Mouse (Mus musculus) E14TG2a.4 (cell line): ENCODE measurements around the gene Zdhhc18.

ENCODE experiments used
- H3K27me3 ChIP-seq: 2 replicates; pipeline ENCODE4 v1.6.1; 2014; ENCODE audit warnings: low read length, control low read depth; ENCODE audit not compliant: insufficient read depth
- H3K36me3 ChIP-seq: 2 replicates; pipeline ENCODE4 v1.6.1; 2014; ENCODE audit warnings: low read length, control low read depth; ENCODE audit not compliant: insufficient read depth
- H3K4me1 ChIP-seq: replicated peaks from 2 replicates; pipeline ENCODE4 v1.6.1; 2014; ENCODE audit warnings: low read depth, low read length, control low read depth
- H3K4me3 ChIP-seq: replicated peaks from 2 replicates; pipeline ENCODE4 v1.5.1; 2014; ENCODE audit warnings: mild to moderate bottlenecking, low read length
- H3K9me3 ChIP-seq: 2 replicates; pipeline ENCODE4 v1.6.1; 2014; ENCODE audit warnings: low read length, control low read depth
- CTCF ChIP-seq: conservative IDR thresholded peaks from 2 replicates; pipeline ENCODE4 v1.5.1; 2014; ENCODE audit warnings: low read length
- NANOG ChIP-seq: IDR thresholded peaks from 2 replicates; pipeline ENCODE4 v1.6.1; 2014; ENCODE audit warnings: borderline replicate concordance, low read length, mixed read lengths
- POU5F1 ChIP-seq: IDR thresholded peaks from 2 replicates; pipeline ENCODE4 v1.6.1; 2014; ENCODE audit warnings: low read length, borderline replicate concordance

Gene Zdhhc18

DNA sequence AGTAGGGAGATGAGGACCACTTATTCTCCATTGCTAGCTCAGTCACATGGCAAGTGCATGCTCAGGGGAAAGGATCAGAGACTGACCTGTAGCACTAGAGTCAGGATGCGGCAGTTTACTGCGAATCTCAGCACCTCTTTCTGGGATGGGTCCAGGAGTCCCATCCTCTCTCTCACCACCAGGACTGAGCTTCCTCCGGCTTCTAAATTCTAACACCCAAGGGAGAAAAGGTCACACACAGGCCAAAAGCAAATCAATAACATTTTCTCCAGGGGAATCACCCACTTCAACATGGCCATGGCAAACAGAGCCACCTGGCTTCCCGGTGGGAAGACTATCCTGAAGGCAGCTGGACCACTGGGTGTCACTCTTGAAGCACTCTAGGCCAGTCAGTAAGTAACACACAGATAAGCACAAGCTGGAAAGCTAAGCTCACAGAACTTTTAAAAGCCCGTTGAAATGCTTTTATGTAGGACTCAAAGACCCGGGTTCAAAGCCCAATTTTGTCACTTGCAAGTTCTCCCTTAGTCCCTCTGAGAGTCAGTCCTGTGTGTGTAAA lies 19.8 kb upstream of the Zdhhc18 start:
- H3K27me3 ChIP-seq = no peaks in the 10 kb centered on the region
- no peaks in the 10 kb centered on the region for H3K9me3 ChIP-seq
- peaks cover 54% of the 10 kb centered on the region for H3K36me3 ChIP-seq
- TF ChIP-seq POU5F1 (no peak), CTCF (no peak), NANOG (no peak)
- peaks cover 84% of the 10 kb centered on the region for H3K4me1 ChIP-seq
- H3K4me3 ChIP-seq = peak overlapping the region; percentile 17; the same call in 1 of the 2 replicates

DNA sequence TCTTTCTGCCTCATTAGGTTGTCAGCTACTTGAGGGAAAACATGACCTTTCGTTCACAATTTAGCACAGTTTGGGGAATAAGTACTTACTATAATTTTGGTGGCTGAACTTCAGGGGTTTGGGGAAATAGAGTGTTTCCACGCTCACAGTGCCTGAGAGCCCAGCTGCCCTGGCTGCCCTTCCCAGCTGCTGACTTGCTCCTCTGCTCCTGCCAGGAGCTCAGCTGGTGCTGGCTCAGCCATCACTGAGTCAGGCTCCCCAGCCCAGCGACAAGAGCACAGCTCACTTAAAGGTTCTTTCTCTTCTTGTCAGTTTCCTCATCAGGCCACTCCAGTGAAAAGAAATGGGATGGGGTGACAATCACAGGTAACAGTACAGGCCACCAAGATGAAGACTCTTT lies 18.6 kb upstream of the Zdhhc18 start:
- peaks cover 63% of the 10 kb centered on the region for H3K36me3 ChIP-seq
- H3K4me3 ChIP-seq = no peak overlapping the region
- no peaks in the 10 kb centered on the region for H3K9me3 ChIP-seq
- peaks cover 84% of the 10 kb centered on the region for H3K4me1 ChIP-seq
- H3K27me3 ChIP-seq = no peaks in the 10 kb centered on the region
- no peak for TF ChIP-seq CTCF
- TF ChIP-seq NANOG = no peak
- TF ChIP-seq POU5F1 = no peak

DNA sequence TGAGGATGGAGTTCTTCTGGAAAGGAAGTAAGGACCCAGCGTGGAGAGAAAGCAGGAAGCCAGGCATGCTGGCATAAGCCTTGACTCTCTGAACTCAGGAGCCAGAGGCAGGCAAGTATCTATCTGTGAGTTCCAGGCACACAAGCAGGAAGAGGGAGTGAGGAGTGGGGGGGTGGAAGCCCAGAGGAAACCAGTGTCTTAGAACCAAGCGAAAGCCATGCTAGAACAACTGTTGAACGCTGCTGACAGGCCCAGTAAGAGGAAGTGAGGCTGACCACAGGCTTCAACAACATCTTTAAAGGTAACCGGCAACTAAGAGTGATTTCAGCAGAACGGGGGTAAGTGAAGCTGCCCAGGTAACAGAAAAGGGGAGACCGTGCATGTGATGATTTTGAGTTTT lies 16.2 kb upstream of the Zdhhc18 start:
- TF ChIP-seq CTCF = no peak
- no peak for TF ChIP-seq POU5F1
- no peak for TF ChIP-seq NANOG
- Histone ChIP-seq H3K4me1 (peaks cover 94% of the 10 kb centered on the region), H3K27me3 (no peaks in the 10 kb centered on the region), H3K4me3 (peak overlapping the region; percentile 29; the same call in 1 of the 2 replicates), H3K9me3 (no peaks in the 10 kb centered on the region), H3K36me3 (peaks cover 81% of the 10 kb centered on the region)

DNA sequence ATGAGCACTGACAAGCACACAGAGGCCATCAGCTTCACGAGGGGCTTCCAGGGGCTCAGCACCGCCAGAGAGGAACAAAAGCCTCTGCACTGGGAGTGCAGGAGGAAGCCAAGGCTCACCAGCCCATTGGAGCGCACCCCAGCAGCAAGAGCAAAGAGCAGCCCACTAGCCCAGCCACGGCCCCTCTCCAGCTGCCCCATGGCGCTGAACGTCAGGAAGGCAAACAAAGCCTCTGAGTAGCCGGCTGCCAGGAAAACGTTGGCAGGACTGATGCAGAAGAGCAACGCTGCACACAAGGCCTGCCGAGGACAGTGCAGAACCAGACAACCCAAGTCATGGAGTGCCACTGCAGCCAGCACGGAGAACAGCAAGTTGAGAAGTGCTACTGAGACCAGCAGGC lies 15.2 kb upstream of the Zdhhc18 start:
- no peak for TF ChIP-seq NANOG
- no peak for TF ChIP-seq POU5F1
- TF ChIP-seq CTCF = no peak
- Histone ChIP-seq H3K36me3 (peaks cover 74% of the 10 kb centered on the region), H3K4me3 (peak overlapping the region; percentile 76)

DNA sequence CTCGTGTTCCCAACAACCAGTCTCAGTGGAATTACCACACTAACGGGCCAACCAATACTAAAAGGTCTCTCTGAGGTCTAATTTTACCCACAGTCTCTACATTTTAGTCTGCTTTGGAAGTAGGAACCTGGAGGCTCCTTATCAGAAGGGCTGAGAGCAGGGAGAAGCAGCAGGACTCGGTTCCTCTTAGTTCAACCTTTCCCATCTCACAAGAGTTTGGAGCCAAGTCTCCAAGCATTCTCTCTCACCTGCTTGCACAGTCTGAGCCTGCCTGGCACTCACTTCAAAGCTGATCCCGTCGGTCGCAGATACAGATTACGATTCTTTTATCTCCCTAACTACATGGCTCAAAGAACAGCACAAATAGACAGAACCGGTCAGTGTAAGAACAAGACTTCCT lies 13.0 kb upstream of the Zdhhc18 start:
- Histone ChIP-seq H3K36me3 (peaks cover 53% of the 10 kb centered on the region), H3K4me1 (peaks cover 83% of the 10 kb centered on the region), H3K4me3 (peak overlapping the region; percentile 72), H3K27me3 (no peaks in the 10 kb centered on the region), H3K9me3 (no peaks in the 10 kb centered on the region)
- TF ChIP-seq NANOG (no peak), CTCF (no peak), POU5F1 (no peak)

More for the DNA sequence above, 15.2 kb upstream of the Zdhhc18 start:
- H3K4me1 ChIP-seq = peaks cover 92% of the 10 kb centered on the region
- H3K27me3 ChIP-seq = no peaks in the 10 kb centered on the region
- no peaks in the 10 kb centered on the region for H3K9me3 ChIP-seq

DNA sequence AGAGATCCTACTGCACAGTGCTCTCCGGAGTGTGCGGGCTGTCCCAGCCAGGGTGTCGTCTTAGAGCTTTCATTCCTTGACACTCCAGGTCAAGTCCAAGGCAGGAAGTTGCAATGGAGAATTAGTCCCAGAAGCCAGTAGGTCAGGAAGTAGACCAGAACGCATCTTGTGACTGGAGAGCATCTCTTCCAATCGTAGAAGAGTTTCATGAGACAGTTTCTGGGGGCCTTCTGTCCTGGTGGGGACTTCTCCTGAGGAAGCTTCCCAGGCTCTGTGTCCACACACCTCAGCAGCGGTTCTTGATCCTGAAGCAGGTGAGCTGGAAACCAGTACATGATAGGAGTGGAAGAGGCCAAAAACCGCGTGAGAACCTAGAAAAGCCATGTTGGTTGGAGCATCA lies 12.5 kb upstream of the Zdhhc18 start:
- Histone ChIP-seq H3K36me3 (peaks cover 47% of the 10 kb centered on the region), H3K9me3 (no peaks in the 10 kb centered on the region), H3K4me3 (peak overlapping the region; percentile 72), H3K4me1 (peaks cover 83% of the 10 kb centered on the region), H3K27me3 (no peaks in the 10 kb centered on the region)
- TF ChIP-seq CTCF = no peak
- no peak for TF ChIP-seq NANOG
- TF ChIP-seq POU5F1 = no peak

DNA sequence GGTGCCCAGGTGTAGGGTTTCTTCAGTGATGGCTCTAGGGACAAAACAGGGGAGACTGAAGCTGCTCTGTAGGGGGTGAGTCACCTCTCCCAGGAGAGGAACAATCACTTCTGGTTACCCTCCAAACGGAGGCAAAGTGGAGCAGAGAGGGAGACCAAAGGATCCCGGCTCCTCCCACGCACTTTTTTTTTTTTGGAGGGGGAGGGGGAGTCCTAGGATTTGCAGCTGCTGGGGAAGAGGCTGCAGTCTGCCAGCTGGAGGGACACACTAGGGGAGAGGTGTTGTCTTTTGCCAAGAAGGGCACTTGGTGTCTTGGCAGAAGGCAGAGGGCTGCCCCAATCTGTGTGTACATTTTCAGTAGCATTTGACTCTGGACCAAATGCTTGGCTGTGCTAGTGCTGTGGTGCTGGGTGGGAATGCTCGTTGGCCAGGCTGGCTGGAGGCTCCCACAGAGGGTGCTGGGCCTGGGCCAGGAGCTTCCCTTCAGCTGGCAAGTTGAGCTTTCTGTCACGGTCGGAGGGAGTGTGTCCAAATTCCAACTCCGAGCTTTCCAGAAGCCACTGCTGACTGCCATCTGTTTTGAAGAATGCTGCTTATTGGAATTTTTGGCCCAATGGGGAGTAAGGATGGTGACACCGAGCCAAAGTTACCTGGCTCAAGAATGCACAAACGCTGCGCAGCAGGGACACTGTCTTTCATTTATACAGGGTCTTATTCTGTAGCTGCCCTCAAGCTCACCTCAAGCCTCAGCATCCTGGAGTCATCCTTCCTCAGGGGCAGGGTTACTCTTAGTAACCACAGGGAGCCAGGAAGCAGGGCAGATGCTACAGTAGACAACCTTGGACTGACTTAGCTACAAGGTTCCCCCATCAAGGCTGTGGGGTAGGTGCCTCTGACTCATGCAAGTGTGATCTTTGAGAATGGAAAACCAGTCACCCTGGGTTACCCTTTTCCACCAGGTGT lies 10.5 kb upstream of the Zdhhc18 start:
- Histone ChIP-seq H3K9me3 (no peaks in the 10 kb centered on the region), H3K36me3 (peaks cover 34% of the 10 kb centered on the region), H3K4me1 (peaks cover 86% of the 10 kb centered on the region), H3K27me3 (no peaks in the 10 kb centered on the region), H3K4me3 (peak overlapping the region; percentile 76)
- no peak for TF ChIP-seq POU5F1
- peak; percentile 78 for TF ChIP-seq NANOG

DNA sequence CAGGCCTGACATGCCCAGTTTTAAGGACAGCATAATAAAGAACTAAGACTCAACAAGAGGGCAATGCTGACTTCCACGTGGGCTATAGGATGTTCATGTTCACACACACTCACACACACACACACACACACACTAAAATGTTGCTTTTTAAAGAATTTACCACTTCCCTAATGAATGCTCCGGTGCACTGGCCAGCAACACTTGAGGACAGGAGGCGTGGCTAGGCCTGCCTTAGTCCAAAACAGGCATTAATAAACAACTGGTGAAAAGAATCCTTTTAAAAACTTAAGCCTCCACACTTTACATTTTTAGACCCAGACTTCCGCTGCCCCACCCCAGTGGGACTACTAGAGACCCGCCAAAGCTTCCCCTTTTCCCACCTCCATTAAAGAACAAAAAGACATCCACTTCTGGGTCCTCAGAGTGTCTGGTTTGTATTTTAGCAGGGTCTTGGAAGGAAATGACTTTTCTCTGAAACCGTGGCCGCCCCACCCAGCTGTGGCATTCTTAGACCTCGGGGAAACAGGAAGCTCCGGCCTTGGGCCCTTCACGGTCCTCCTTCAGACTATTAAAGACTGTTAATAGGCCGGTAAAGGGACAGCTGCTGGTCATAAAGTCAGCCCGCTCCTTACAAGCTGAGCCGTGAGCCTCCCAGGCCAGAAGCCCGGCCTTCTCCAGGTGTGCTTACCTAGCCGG lies 9.7 kb upstream of the Zdhhc18 start:
- TF ChIP-seq CTCF (no peak), POU5F1 (no peak), NANOG (no peak)
- Histone ChIP-seq H3K4me3 (peak overlapping the region; percentile 76), H3K4me1 (peaks cover 81% of the 10 kb centered on the region), H3K9me3 (no peaks in the 10 kb centered on the region), H3K27me3 (no peaks in the 10 kb centered on the region), H3K36me3 (peaks cover 25% of the 10 kb centered on the region)
